Mouse (Mus musculus) right cerebral cortex, postnatal 25 days (tissue): ENCODE results near the gene Slc5a1.

Experiments
- DNase-seq: peaks from one replicate; pipeline ENCODE4 v3.0.0; 2022

Slc5a1 gene

GRCm38 (mm10) chr5:33104025-33104481 lies at the start of gene Slc5a1:
Gene Slc5a1 (plus strand): TSS chr5:33104219.
- DNase-seq = no peak

DNA sequence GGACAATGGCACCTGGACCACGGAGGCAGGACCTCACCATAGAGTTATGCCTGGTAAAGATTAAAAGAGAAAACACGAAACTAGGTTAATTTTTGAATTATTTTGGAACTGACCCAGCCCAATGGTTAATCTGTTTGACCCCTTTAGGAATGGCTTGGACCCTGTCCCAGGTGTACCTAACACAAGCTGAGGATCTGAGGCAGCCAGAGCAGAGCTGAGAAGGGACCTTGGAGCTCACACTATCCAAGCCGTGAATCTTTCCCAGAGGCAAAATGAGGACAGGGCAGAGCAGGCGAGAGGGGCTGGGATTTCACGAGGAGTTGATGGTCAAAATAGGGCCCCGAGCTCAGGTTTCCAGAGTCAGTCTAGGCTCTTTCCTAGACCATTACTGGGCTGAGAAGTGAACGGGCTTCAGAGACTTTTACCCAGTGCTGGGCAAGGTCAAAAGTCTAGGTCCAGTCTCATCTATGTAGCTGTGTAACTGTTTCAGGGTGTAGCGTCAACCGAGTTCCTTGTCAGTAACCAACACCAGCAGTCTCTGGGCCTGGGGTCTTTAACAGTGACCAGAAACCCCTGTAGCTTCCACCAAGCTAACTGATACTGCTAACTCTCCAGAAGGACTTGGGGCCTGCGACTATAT lies 47.8 kb upstream of the Slc5a1 start:
- no peak for DNase-seq

- DNase-seq = no peak
Observed at GRCm38 (mm10) chr5:33070071-33070470, 33.9 kb upstream of the Slc5a1 start.

DNA sequence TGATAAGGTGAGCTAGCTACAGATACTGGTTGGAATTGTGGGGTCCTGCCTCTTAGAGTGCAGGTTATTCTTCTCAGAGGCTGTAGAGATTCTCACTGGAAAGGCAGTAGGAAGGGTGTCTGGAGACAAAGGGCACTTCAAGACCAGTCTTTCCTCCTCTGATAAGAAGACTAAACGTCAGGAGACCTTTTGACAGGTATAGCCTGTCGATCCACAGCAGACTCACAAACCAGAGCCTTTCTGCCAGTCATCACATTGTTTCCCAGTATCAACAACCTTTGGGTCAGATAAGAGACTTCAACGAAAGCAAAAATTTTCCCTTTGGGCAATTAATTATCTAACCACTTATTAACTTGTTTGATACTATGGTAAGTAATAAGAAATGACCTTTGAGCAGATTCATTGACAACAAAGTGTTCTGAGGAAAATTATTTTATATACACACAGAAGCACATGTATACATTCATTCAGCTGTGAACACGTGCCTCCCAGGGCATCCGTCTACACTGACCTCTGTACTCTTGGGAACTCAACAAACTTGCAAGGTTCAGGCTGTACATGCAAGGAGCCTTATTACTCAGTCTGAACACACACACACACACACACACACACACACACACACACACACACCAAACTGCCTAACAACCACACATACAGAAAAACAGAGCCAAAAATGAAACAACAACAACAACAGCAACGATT lies 27.4 kb upstream of the Slc5a1 start:
- no peak for DNase-seq

DNA sequence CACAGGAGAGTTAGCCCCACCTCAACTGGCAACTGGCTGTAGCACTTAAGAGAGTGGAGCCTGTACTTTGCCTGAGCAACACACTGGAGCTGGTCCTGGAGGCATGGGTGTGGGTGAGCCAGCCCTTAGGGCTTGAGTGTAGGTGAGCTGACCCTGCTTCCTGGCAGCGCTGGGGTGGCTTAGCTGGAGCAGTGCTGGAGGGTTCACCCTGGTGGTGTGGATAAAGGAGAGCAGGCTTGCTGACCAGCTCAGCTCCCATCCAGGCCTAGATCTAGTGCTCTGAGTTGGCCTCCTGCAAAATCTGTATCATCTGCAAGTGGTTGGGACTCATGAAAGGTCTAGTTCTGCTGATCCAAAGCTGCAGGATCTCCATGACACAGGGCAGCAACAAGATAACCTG lies 21.1 kb upstream of the Slc5a1 start:
- no peak for DNase-seq

GRCm38 (mm10) chr5:33084599-33084998 lies 19.4 kb upstream of the Slc5a1 start:
- no peak for DNase-seq

- no peak for DNase-seq
Observed at GRCm38 (mm10) chr5:33091342-33091741, 12.7 kb upstream of the Slc5a1 start.

DNA sequence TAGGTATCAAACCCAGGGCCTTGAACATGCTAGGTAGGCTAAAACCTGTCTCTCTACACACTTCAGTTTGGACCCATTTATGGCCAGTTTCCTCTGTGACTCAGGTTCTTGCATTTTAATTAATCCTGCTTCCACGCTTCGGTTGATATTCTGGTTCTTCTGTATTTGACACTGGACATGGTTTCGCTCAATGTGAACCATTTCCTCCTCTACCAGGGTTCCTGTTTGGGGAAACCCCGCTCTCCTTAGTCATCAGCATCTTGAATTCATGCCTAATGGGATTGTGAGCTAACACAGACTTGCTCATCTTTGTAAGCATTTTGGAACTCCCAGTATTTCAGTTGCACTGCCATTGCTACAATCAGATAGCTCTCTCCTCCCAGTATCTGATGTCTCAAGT lies 8.7 kb upstream of the Slc5a1 start:
- DNase-seq = no peak

GRCm38 (mm10) chr5:33102369-33103055 lies 1.5 kb upstream of the Slc5a1 start:
- no peak for DNase-seq

DNA sequence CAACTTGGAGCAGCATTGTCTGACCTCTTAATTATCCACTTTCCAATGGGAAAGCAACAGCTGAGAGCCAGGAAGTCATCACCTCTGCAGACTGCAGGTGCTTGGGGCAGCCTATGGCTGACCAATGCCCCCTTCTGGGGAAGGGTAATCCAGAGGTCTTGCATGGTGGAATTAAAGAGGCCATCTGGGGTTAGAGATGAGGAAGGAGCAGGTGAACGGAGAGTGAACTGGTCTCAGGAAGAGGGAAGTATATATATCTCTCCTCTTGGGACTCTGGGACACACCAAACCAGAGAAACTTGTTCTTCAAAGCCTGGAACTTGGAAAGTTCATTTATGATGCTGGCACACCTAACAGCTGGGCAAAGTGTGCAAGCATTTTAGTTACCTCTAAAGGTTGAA lies 857 bp downstream of the Slc5a1 start:
- no peak for DNase-seq

DNA sequence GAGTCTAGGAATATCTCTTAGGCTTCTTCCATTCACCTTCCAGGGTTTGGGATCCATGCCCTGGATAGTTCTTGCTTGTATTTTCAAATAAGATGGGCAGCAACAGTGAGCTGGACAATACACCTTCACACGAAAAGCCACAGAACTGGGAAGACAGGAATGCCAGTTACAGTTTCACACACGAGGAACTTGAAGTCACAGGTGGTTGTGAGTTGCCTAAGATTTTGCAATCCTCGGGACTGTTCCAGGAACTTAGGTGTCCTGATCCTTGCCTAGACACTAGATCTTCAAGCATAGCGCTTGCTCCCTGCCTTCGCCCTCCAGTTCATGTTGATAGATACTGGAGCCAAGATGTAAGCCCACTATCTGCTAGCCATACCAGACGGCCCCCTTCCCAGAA lies 1.6 kb downstream of the Slc5a1 start:
- no peak for DNase-seq

GRCm38 (mm10) chr5:33107056-33107455 lies 3.0 kb downstream of the Slc5a1 start:
- no peak for DNase-seq

DNA sequence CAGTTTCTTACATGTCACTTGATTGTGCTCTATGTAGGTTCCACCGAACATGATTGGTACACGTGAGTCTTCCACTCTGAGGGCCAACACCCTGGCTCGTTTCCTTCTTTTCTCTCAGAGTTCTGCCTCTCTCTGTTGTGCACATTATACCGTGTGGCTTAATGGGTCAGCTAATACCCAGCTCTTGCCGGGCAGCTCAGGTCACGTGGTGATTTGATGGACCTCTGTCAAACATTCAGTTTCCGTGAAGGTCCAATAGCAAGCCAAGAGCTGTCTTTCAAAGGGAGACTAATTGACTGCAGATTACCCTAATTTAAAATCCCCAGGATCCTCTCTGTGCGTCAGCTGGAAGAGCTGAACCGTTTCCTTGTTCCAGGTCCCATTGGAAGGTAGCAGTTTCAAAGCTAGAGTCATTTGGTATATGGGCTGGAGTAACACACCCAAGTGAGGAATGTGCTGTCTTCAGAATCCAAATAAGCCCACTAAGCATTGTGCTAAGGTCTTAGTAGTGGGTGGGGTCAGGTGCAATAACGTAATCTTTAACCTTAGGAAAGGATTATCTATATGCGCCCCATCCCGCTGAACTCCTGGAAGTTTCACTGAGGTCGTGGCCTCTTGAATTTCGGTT lies 3.9 kb downstream of the Slc5a1 start:
- DNase-seq = no peak

- DNase-seq = no peak
Observed at GRCm38 (mm10) chr5:33121871-33122315, 17.9 kb downstream of the Slc5a1 start.

GRCm38 (mm10) chr5:33123658-33124057 lies 19.6 kb downstream of the Slc5a1 start:
- DNase-seq = no peak

DNA sequence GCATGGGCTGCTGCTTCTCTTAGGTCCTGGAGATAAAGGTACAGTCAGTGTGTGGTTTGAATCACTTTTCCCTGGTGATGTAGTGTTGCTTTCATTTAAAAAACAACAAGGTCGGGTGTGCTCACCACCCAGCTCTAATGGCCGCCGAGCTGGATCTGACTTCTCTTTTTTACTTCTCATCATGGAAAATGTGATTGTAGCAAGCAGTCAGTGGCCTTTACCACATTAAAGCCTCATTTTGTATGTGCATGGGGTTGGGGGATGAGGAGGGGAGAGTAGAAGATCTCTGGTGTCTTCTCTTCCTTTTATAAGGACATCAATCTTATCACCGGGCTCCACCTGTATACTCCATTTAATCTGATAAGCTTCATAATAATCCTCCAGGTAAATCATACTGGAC lies 21.3 kb downstream of the Slc5a1 start:
- no peak for DNase-seq

DNA sequence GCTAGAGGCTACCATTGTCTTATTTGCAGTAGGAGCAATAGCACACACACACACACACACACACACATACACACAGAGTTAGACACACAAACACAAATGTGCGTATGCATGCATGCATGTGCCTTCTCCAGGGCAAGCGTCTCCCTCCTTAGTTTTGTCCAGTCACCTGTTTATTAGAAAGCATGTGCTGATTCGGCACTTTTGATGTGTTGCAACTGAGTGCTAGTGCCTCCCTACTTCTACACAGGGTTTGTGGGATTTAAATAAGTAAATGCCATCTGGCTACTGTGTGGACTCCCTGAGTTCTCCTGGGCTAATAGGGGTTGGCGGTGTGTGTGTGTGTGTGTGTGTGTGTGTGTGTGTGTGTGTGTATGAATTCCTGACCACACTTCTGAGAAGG lies 30.1 kb downstream of the Slc5a1 start:
- no peak for DNase-seq

- no peak for DNase-seq
Observed at GRCm38 (mm10) chr5:33135611-33136010, 31.6 kb downstream of the Slc5a1 start.

DNA sequence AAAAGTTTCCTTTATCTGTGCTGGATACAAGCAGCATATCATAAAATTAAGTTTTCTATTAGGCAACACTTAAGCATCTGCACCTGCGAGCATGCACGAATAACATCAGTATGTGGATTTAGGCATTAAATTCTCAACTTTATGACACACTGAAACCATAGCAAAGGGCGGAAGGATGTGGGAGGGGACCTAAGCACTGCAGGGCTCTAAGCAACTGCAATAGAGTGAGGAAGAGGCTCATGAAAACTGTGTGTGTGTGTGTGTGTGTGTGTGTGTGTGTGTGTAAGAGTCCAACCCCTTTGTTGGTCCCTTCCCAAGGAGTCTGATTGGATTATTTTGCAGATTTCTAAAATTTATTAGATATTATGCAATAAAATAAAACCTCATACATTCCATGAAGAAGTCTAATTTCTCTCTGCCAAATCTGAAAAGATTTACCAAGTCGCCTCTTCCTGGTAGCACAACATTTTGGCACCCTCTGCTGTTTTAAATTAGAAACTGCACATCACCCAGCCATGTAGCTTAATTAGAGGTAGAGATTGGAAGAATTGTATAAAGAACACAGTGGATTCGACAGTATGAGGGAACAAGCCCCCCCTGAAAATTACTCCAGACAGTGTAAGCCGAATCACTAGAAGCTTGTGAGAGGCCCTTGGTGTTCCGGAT lies 38.9 kb downstream of the Slc5a1 start:
- peak; percentile 22 for DNase-seq

- DNase-seq = no peak
Observed at GRCm38 (mm10) chr5:33144025-33144424, 40.0 kb downstream of the Slc5a1 start.

GRCm38 (mm10) chr5:33146837-33147236 lies 42.8 kb downstream of the Slc5a1 start:
- no peak for DNase-seq

- no peak for DNase-seq
Observed at GRCm38 (mm10) chr5:33147691-33148090, 43.7 kb downstream of the Slc5a1 start.

DNA sequence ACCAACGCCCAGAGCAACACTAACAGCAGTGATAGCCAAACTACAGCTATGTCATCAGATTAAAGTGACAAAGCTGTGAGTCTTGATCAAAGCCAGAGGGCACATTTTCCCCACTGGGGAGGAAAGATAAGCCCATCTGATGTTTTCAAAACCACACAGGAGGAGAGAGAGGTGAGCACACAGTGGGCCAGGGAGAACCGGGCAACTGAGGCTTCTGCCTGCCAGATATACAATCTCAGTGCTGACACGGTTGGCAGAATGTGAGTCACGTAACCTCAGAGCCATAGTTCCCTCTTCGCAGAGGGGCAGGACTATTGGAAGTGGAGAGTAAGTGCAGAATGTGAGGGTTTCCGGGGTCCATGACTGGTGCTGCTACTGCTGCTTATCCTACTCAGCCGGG lies 89.5 kb downstream of the Slc5a1 start:
- no peak for DNase-seq
